Mouse (Mus musculus) embryonic fibroblast, embryonic 13.5 days (primary cell): Measurements from ENCODE around the gene Tgfb2. TPM values are rescaled to one million over a fixed set of nuclear protein-coding genes. Genes with fewer than 3 reads are reported as not detected.

Experiments
- H3K27ac ChIP-seq: 2 replicates; pipeline ENCODE4 v1.5.1; 2012; ENCODE audit warnings: low read length, control low read depth, inconsistent platforms; ENCODE audit not compliant: insufficient read depth
- H3K4me1 ChIP-seq: 2 replicates; pipeline ENCODE4 v1.6.1; 2011; ENCODE audit warnings: low read length; ENCODE audit not compliant: control insufficient read depth, insufficient read depth
- H3K4me3 ChIP-seq: 2 replicates; pipeline ENCODE4 v1.5.1; 2011; ENCODE audit warnings: mild to moderate bottlenecking, control low read depth, low read length; ENCODE audit not compliant: insufficient read depth
- CTCF ChIP-seq: IDR thresholded peaks from 2 replicates; pipeline ENCODE4 v1.5.1; 2011; ENCODE audit warnings: mild to moderate bottlenecking, control low read depth, low read length, moderate library complexity, borderline replicate concordance; ENCODE audit not compliant: insufficient read depth
- POLR2A ChIP-seq: IDR thresholded peaks from 2 replicates; pipeline ENCODE4 v1.6.1; 2011; ENCODE audit warnings: low read depth, mild to moderate bottlenecking, control low read depth, low read length, moderate library complexity
- polyA plus RNA-seq: library from polyadenylated mRNA; stranded (reverse); fragments of >200 nt; gene quantifications from 2 replicates; pipeline ENCODE4 v1.2.4, GENCODE M21; 2011; ENCODE audit warnings: low read depth; ENCODE audit not compliant: missing spikeins, insufficient read length

Gene Tgfb2
- polyA plus RNA-seq, 1 experiment, result 41.7 TPM

DNA sequence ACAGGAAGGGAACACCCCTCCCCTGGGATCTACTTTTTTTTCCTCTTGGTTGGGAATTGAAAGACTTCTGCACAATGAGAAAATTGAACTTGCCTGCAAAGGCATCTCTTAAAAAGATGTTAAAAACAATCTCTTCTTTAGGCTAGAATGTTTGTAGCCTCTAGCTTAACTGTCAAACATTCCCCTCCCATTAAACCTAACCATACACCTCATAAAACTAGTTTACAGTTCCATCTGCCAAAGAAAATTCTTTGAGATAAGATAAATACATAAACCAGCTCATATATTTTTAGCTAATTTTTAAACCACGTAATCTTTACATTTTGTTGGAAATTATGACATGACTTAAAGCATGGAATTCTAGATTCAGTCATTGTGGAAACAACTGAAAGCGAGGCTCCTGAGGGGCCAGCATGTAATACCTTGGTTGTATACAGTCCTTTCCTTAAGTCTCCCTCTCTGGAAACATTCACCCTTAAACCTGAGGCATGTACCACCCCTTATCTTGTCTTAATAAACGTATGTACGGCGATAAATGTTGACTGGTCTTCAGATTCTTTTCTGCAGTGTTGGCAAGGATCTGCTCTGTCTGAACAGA lies 49.0 kb downstream of the Tgfb2 start:
- Histone ChIP-seq H3K4me3 (no peak overlapping the region), H3K27ac (no peak overlapping the region), H3K4me1 (no peaks in the 10 kb centered on the region)
- TF ChIP-seq CTCF (no peak), POLR2A (no peak)

DNA sequence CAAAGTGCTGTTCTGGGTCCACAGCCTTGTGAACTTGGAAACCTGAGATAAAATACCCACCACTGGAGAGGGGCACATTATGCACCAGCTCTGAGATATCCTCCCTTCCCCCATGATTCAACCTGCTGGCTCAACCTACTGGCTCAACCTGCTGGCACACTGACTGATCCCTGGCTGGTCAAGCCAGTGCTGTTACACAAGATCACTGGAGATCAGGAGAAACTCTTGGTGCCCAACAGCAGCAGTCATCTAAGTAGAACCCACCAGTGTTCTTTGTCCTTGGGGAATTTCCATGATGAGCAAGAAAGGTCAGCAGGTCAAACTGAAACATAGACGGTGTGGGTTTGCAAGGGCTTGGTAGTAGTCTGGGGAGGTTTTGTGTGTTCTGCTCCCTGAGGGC lies 49.6 kb downstream of the Tgfb2 start:
- Histone ChIP-seq H3K4me3 (no peak overlapping the region), H3K27ac (no peak overlapping the region), H3K4me1 (no peaks in the 10 kb centered on the region)
- TF ChIP-seq CTCF, result no peak
- TF ChIP-seq POLR2A, result no peak

DNA sequence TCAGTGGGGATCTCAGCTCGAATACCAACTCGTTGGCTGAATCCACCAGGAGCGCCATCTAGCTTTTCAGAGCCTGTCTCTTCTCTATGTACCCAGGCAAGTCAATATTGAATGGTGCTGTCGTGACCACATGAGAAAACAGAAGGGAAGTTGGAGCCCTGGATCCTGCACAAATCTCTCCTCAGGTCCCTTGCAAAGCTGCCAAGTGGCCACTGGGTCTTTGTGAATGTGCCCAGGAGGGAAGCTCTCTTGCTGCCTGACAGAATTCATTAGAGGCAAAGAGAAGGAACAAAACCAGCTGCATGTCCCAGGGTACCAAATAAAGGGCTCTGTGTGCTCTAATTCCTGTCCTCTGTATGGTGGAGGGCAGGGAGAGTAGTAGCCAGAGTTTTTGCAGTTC lies 50.7 kb downstream of the Tgfb2 start:
- no peaks in the 10 kb centered on the region for H3K4me1 ChIP-seq
- no peak overlapping the region for H3K27ac ChIP-seq
- H3K4me3 ChIP-seq, result no peak overlapping the region
- no peak for TF ChIP-seq POLR2A
- no peak for TF ChIP-seq CTCF

DNA sequence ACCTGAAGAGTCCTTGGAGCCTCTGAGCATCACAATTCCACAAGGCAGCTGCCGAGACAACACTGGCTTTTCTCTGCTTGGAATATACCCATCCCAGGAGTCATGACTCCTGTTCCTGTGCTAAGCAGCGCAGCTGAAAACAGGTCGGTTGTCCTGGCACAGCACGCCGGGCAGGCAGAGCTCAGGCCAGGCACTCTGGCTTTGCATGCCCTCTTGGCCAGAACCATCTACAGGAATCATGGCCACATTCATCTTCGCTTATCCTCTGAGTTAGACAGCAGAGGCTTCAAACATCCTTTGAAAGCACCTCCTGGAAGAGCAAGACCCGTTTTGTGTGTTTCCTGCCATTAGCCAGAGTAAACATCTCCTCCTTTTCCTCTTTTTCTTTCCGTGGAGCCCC lies 53.6 kb downstream of the Tgfb2 start:
- Histone ChIP-seq H3K4me1 (no peaks in the 10 kb centered on the region), H3K4me3 (no peak overlapping the region), H3K27ac (no peak overlapping the region)
- TF ChIP-seq CTCF (no peak), POLR2A (no peak)

DNA sequence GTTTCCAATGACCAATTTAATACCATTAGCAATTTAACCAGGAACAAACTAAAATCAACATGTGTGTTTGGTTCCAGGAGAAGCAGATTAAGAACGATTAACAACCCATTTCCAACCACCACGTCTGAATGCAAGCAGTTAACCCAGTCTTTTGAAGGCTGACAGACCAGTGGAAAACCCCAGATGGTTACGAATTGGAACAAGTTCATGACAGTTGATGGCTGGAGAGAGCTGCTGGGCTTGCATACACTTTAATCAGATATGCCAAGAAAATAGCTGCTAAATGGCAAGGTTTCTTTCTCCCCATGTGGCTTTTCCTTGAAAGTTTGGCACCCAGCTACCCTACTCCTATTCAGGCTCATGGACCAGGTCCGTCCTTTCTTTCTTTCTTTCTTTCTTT lies 55.8 kb downstream of the Tgfb2 start:
- Histone ChIP-seq H3K4me3 (no peak overlapping the region), H3K4me1 (no peaks in the 10 kb centered on the region), H3K27ac (no peak overlapping the region)
- no peak for TF ChIP-seq CTCF
- no peak for TF ChIP-seq POLR2A

DNA sequence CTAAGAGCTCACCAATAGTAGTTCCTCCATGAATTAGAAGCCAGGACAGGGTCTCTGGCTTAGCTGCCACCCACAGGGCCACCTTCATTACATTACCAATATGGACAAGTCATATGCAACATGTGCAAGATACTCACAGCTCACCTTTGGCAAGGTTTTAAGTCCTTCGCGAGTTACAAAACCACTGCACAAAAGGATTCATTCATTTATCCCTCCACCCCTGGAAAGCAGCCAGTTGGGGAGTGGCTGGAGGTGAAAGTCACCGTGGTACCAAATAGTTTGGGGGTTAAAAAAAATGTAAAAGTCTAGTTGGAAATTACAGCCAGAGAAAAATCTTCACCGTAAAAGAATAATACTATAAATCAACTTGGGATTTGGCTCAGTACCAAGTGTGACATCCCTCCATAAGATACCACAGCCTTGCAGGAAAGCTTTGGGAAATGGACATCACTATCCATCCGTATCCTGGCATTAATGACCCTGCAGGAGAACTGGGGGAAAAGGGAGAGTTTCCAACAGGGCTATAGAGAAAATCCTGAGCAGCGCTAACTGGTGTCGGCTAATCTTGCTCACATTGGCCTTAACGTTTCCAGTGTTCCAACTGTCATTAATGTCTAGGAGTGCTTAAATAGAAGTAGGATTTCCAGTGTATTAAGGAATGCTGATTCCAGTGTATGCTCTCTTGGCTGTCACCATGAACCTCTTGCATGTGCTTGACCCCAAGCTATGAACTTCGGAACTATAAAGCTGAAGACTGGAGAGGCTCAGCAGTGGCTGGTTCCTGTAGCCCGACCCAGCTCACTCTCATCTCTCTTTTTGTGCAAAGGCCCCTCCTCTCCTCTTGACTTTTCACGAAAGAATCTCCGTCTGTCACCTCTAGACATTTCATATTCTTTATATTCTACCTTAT lies 68.2 kb downstream of the Tgfb2 start:
- Histone ChIP-seq H3K4me1 (0 out of 2 replicates have a peak, but pooled peaks cover 2% of the 10 kb centered on the region), H3K27ac (no peak overlapping the region), H3K4me3 (no peak overlapping the region)
- no peak for TF ChIP-seq POLR2A

DNA sequence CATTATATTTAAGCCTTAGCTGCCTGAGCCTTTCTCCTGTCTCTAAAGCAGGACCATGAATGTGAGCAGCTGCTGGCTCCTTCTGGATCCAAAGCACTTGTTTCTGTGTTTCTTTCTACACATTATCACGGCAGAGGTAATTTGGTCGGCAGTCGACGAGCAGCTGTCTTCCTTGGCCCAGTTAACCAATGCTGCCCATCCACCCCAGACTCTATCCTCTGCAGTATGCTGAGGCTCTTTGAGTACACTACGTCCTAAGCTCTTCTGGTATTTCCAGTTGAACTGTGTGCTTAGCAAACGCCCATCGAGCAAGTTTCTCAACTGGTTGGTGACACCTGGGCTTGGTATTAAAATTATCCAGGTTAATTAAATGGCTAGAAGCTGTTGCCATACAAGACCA lies 70.7 kb downstream of the Tgfb2 start:
- H3K4me1 ChIP-seq, result 0 out of 2 replicates have a peak, but pooled peaks cover 2% of the 10 kb centered on the region
- H3K27ac ChIP-seq, result no peak overlapping the region
- TF ChIP-seq CTCF (no peak), POLR2A (no peak)
- no peak overlapping the region for H3K4me3 ChIP-seq

DNA sequence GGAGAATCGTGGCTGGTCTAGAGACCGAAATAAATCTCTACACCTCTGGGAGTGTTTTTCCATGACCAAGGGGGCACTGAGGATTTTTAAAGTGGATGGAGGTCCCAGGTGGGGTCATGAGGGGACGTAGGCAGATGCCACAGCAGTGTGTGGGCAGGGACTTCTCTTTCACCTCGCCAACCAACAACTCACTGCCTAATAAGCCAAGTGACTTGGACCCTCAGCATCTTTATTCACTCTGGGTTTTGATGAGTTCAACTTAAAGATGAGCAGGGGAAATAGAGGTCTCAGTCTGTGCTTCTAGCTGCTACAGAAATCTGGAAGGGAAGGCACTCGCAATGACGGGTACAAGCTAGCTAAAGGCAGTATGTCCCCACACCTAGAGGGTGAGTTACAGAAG lies 74.3 kb downstream of the Tgfb2 start:
- TF ChIP-seq POLR2A (no peak), CTCF (no peak)
- Histone ChIP-seq H3K4me1 (no peaks in the 10 kb centered on the region), H3K4me3 (no peak overlapping the region), H3K27ac (no peak overlapping the region)

DNA sequence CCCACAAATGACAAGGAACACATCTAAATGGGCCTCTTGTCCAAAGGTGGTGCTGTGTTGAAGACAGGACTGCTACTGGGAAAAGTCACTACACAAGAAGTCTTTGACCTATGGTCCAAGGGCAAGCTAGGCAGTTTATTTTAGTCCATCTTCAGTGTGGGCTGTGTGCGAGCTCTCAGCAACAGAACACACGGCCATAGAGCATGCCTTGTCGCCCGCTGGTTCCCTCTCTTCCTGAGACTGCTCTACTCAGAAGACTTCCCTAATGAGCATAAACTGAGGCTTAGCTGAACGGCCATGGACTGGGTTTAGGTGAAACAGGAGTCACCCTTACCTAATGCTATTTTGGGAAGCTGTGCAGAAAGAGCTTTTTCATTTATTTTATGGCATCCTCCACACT lies 74.8 kb downstream of the Tgfb2 start:
- Histone ChIP-seq H3K4me3 (no peak overlapping the region), H3K4me1 (no peaks in the 10 kb centered on the region), H3K27ac (no peak overlapping the region)
- TF ChIP-seq CTCF, result no peak

DNA sequence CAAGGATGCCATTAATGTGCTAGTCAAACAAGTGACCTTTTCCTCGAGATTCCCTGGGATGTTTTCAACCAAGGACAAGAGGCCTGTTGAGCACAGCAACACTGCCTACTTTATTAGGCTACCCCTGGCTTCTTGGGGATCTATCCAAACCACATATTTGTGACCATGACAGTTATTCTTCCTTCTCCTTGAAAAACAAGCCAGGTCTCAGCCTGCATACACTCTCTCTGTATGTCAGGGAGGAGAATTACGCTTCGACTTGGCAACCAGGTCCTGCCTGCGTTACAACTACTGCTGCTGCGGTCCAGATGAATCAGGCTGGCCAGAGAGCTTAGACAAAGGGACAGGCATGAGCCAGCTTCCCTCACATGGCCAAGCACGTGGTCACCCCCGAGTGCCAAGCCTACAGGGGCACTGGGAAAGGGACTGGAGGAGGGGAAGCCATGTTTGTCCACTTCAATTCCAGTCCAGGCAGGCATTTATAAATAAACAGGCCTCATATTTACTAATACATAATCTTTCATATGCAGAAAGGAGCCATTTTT lies 78.3 kb downstream of the Tgfb2 start:
- Histone ChIP-seq H3K27ac (no peak overlapping the region), H3K4me1 (no peaks in the 10 kb centered on the region), H3K4me3 (no peak overlapping the region)
- no peak for TF ChIP-seq CTCF
- TF ChIP-seq POLR2A, result no peak
